In genomic region chr19:40754311-40754710, GRCm38 (mm10) we compare ENCODE assay signal across 10 mouse cellular contexts. TPM values are rescaled to one million over a fixed set of nuclear protein-coding genes. Genes with fewer than 3 reads are reported as not detected.
DNase-seq lines count a peak whose midpoint lies in the region; ATAC-seq and TF ChIP-seq lines count a peak whose summit lies in the region.
"Had no signal": no experiment of that assay in that cellular context is flagged by ENCODE, and none has a peak within 500 bp of the region (broad histone marks: within the 10 kb centered on the region; RNA-seq: fewer than 3 reads in every experiment).

No protein-coding gene starts in this region.

- no peak overlapping the region for H3K27ac ChIP-seq in liver, embryonic 11.5 days (ENCODE audit: low read depth, low read length)
- H3K27ac ChIP-seq in spleen, adult 2 months (ENCODE audit: insufficient read depth, low read length): no peak overlapping the region
- H3K27ac ChIP-seq: heart, embryonic 15.5 days; neural tube, embryonic 13.5 days had no signal

- H3K27me3 ChIP-seq in liver, embryonic 11.5 days (replicated peaks; ENCODE audit: control insufficient read depth, insufficient read depth, low read length): no peaks in the 10 kb centered on the region
- no peaks in the 10 kb centered on the region for H3K27me3 ChIP-seq in spleen, adult 2 months (ENCODE audit: control insufficient read depth, insufficient read depth, low read length)
- H3K27me3 ChIP-seq: neural tube, embryonic 13.5 days had no signal

- 0 out of 2 replicates have a peak, but pooled peaks cover 2% of the 10 kb centered on the region for H3K4me1 ChIP-seq in liver, embryonic 11.5 days (replicated peaks; ENCODE audit: control insufficient read depth, insufficient read depth, low read length)
- no peaks in the 10 kb centered on the region for H3K4me1 ChIP-seq in spleen, adult 2 months (ENCODE audit: control insufficient read depth, insufficient read depth, insufficient read length)
- H3K4me1 ChIP-seq: heart, embryonic 15.5 days; neural tube, embryonic 13.5 days had no signal

- no peak for ATAC-seq in liver, embryonic 11.5 days (replicated peaks; ENCODE audit: low FRiP score)

- 67% methylated on average over 2 of the region's 2 CpGs for whole genome bisulfite sequencing in liver, embryonic 11.5 days
- 50% methylated on average over 2 of the region's 2 CpGs for WGBS in spleen, adult 2 months

- no peak for TF ChIP-seq POLR2A in spleen, adult 2 months (IDR thresholded peaks at IDR 0.05; ENCODE audit: low read depth, low read length)

- TF ChIP-seq CTCF in spleen, adult 2 months (IDR thresholded peaks at IDR 0.05; ENCODE audit: extremely low read depth, insufficient read depth, insufficient read length, insufficient replicate concordance): peak; percentile 68; the same call in 1 of the 2 replicates

- intact Hi-C loops in left cerebral cortex, postnatal 4 days (cut with DNase I): loop anchor here (10.0 kb wide), 1 partner anchor 260 kb away; no protein-coding TSS in a partner anchor
- intact Hi-C loops in left cerebral cortex, postnatal 25 days (cut with DNase I): loop anchor here (5.0 kb wide), 1 partner anchor 263 kb away; no protein-coding TSS in a partner anchor
- intact Hi-C loops in gastrocnemius, postnatal 36 days (cut with DNase I): no loop called here

- H3K36me3 ChIP-seq in liver, embryonic 11.5 days (ENCODE audit: control insufficient read depth, insufficient read depth, low read length): no peaks in the 10 kb centered on the region
- no peaks in the 10 kb centered on the region for H3K36me3 ChIP-seq in spleen, adult 2 months (ENCODE audit: control insufficient read depth, insufficient read depth, low read length)
- H3K36me3 ChIP-seq: heart, embryonic 15.5 days; neural tube, embryonic 13.5 days had no signal

- peak; percentile 21 to 79 for DNase-seq in adrenal gland, adult (ENCODE audit: inconsistent age in 2 of 2, low spot score in 1 of 2)
- no peak for DNase-seq in adrenal gland, postnatal 4 days (ENCODE audit: low spot score in 2 of 2)
- peak; percentile 24 for DNase-seq in left cerebral cortex, postnatal 4 days
- no peak for DNase-seq in left cerebral cortex, postnatal 25 days (ENCODE audit: low spot score in 2 of 2)
- peak; percentile 45 for DNase-seq in c-Kit-negative CD71-positive TER-119-positive erythroid progenitor cells, embryonic 14.5 days (ENCODE audit: low read depth, low spot score)
- DNase-seq in liver, embryonic 11.5 days (ENCODE audit: low spot score): peak; percentile 62
- peak; percentile 52 to 79 for DNase-seq in spleen, adult 2 months (ENCODE audit: low read depth in 1 of 2, low spot score in 2 of 2)
- no peak for DNase-seq in gastrocnemius, postnatal 36 days

- no peaks in the 10 kb centered on the region for H3K9me3 ChIP-seq in liver, embryonic 11.5 days (ENCODE audit: control insufficient read depth, low read length)
- H3K9me3 ChIP-seq: heart, embryonic 15.5 days; neural tube, embryonic 13.5 days had no signal

- no peak overlapping the region for H3K9ac ChIP-seq in liver, embryonic 11.5 days (ENCODE audit: low read depth, low read length)
- H3K9ac ChIP-seq: heart, embryonic 15.5 days; neural tube, embryonic 13.5 days had no signal

- H3K4me3 ChIP-seq in liver, embryonic 11.5 days (ENCODE audit: low read depth, low read length): no peak overlapping the region
- no peak overlapping the region for H3K4me3 ChIP-seq in spleen, adult 2 months (ENCODE audit: extremely low read depth, insufficient read depth, insufficient read length)
- H3K4me3 ChIP-seq: heart, embryonic 15.5 days; neural tube, embryonic 13.5 days had no signal

- no peak overlapping the region for H3K4me2 ChIP-seq in liver, embryonic 11.5 days
- H3K4me2 ChIP-seq: heart, embryonic 15.5 days; neural tube, embryonic 13.5 days had no signal

RNA-seq across cellular contexts. Expression of gene Cc2d2b, which starts 5.8 kb away (rescaled TPM):
- under 1 TPM in 1 of 2 experiments, not detected in 1; 0.40 TPM for total RNA-seq in adrenal gland, postnatal 4 days (2021)
- 1 to 10 TPM; 1.2 to 1.4 TPM for total RNA-seq in left cerebral cortex, postnatal 4 days (2021)
- under 1 TPM; 0.30 to 0.99 TPM for total RNA-seq in left cerebral cortex, postnatal 25 days (2021)
- polyA plus RNA-seq in liver, embryonic 11.5 days (2014; fragmentation: Nextera tagmentation; extraction: Ambion mirVana): 3.6 and 5.3 TPM in 2 replicates
- polyA plus RNA-seq in spleen, adult 2 months (2012; rRNA removed): 0.04 TPM in 1 of 2 replicates, not detected in the other
- not detected for total RNA-seq in gastrocnemius, postnatal 36 days (2021)
- polyA plus RNA-seq: heart, embryonic 15.5 days; neural tube, embryonic 13.5 days had no signal

Comparison
In these comparisons a context has a peak if more than half of its experiments do, and no peak if none do; other contexts are left out.
1. DNase-seq: peak in adrenal gland, adult (2 of 2), left cerebral cortex, postnatal 4 days (single experiment), c-Kit-negative CD71-positive TER-119-positive erythroid progenitor cells, embryonic 14.5 days (single experiment), liver, embryonic 11.5 days (single experiment) and spleen, adult 2 months (2 of 2); none in adrenal gland, postnatal 4 days (0 of 2), left cerebral cortex, postnatal 25 days (0 of 2) and gastrocnemius, postnatal 36 days (0 of 2).